Mouse (Mus musculus): Measurements from ENCODE around the gene Rftn1. TPM values are rescaled to one million over a fixed set of nuclear protein-coding genes. Genes with fewer than 3 reads are reported as not detected.

The Rftn1 gene
- polyA plus RNA-seq, 1 experiment, result 16.8 TPM

GRCm38 (mm10) chr17:50096305-50096704, 94.2 kb downstream of the Rftn1 start:
- H3K4me3 ChIP-seq (replicated peaks; ENCODE audit: insufficient read depth, low read depth, low read length), result no peak overlapping the region
- no peaks in the 10 kb centered on the region for H3K4me1 ChIP-seq (ENCODE audit: control insufficient read depth, insufficient read depth, low read length)
- TF ChIP-seq POLR2A (IDR thresholded peaks at IDR 0.05; ENCODE audit: borderline replicate concordance, insufficient read depth, low read length) (no peak), CTCF (IDR thresholded peaks at IDR 0.05; ENCODE audit: borderline replicate concordance, insufficient read depth, low read depth, low read length) (no peak)
- H3K27me3 ChIP-seq (ENCODE audit: control insufficient read depth, insufficient read depth, low read length), result no peaks in the 10 kb centered on the region
- DNase-seq, result no peak
- no peak overlapping the region for H3K27ac ChIP-seq (ENCODE audit: insufficient read depth, low read length)
- 98% methylated on average over 4 of the region's 4 CpGs for WGBS

- Histone ChIP-seq H3K4me3 (replicated peaks; ENCODE audit: insufficient read depth, low read depth, low read length) (no peak overlapping the region), H3K27ac (ENCODE audit: insufficient read depth, low read length) (no peak overlapping the region), H3K27me3 (ENCODE audit: control insufficient read depth, insufficient read depth, low read length) (no peaks in the 10 kb centered on the region), H3K4me1 (ENCODE audit: control insufficient read depth, insufficient read depth, low read length) (no peaks in the 10 kb centered on the region)
- TF ChIP-seq CTCF (IDR thresholded peaks at IDR 0.05; ENCODE audit: borderline replicate concordance, insufficient read depth, low read depth, low read length) (no peak), POLR2A (IDR thresholded peaks at IDR 0.05; ENCODE audit: borderline replicate concordance, insufficient read depth, low read length) (no peak)
- no peak for DNase-seq
Measured at GRCm38 (mm10) chr17:50094596-50094995, 95.9 kb downstream of the Rftn1 start.

- Histone ChIP-seq H3K27ac (ENCODE audit: insufficient read depth, low read length) (no peak overlapping the region), H3K27me3 (ENCODE audit: control insufficient read depth, insufficient read depth, low read length) (no peaks in the 10 kb centered on the region), H3K4me3 (replicated peaks; ENCODE audit: insufficient read depth, low read depth, low read length) (no peak overlapping the region), H3K4me1 (ENCODE audit: control insufficient read depth, insufficient read depth, low read length) (no peaks in the 10 kb centered on the region)
- no peak for TF ChIP-seq CTCF (IDR thresholded peaks at IDR 0.05; ENCODE audit: borderline replicate concordance, insufficient read depth, low read depth, low read length)
- no peak for TF ChIP-seq POLR2A (IDR thresholded peaks at IDR 0.05; ENCODE audit: borderline replicate concordance, insufficient read depth, low read length)
- DNase-seq, result no peak
- 89% methylated on average over 5 of the region's 5 CpGs for WGBS
Measured at GRCm38 (mm10) chr17:50094077-50094476, 96.4 kb downstream of the Rftn1 start.

- 57% methylated on average over 3 of the region's 3 CpGs for WGBS
- TF ChIP-seq CTCF (IDR thresholded peaks at IDR 0.05; ENCODE audit: borderline replicate concordance, insufficient read depth, low read depth, low read length) (no peak), POLR2A (IDR thresholded peaks at IDR 0.05; ENCODE audit: borderline replicate concordance, insufficient read depth, low read length) (no peak)
- no peak overlapping the region for H3K27ac ChIP-seq (ENCODE audit: insufficient read depth, low read length)
- no peaks in the 10 kb centered on the region for H3K27me3 ChIP-seq (ENCODE audit: control insufficient read depth, insufficient read depth, low read length)
- H3K4me3 ChIP-seq (replicated peaks; ENCODE audit: insufficient read depth, low read depth, low read length), result no peak overlapping the region
- no peaks in the 10 kb centered on the region for H3K4me1 ChIP-seq (ENCODE audit: control insufficient read depth, insufficient read depth, low read length)
- no peak for DNase-seq
Measured at GRCm38 (mm10) chr17:50093356-50093755, 97.1 kb downstream of the Rftn1 start.

GRCm38 (mm10) chr17:50092848-50093247, 97.6 kb downstream of the Rftn1 start:
- H3K27me3 ChIP-seq (ENCODE audit: control insufficient read depth, insufficient read depth, low read length), result no peaks in the 10 kb centered on the region
- H3K4me1 ChIP-seq (ENCODE audit: control insufficient read depth, insufficient read depth, low read length), result no peaks in the 10 kb centered on the region
- TF ChIP-seq POLR2A (IDR thresholded peaks at IDR 0.05; ENCODE audit: borderline replicate concordance, insufficient read depth, low read length) (no peak), CTCF (IDR thresholded peaks at IDR 0.05; ENCODE audit: borderline replicate concordance, insufficient read depth, low read depth, low read length) (no peak)
- WGBS, result 86% methylated on average over 8 of the region's 8 CpGs
- H3K4me3 ChIP-seq (replicated peaks; ENCODE audit: insufficient read depth, low read depth, low read length), result no peak overlapping the region
- DNase-seq, result no peak
- H3K27ac ChIP-seq (ENCODE audit: insufficient read depth, low read length), result no peak overlapping the region

- Histone ChIP-seq H3K4me1 (ENCODE audit: control insufficient read depth, insufficient read depth, low read length) (peaks cover 1% of the 10 kb centered on the region; the same call in 1 of the 2 replicates), H3K27ac (ENCODE audit: insufficient read depth, low read length) (no peak overlapping the region), H3K4me3 (replicated peaks; ENCODE audit: insufficient read depth, low read depth, low read length) (no peak overlapping the region), H3K27me3 (ENCODE audit: control insufficient read depth, insufficient read depth, low read length) (no peaks in the 10 kb centered on the region)
- WGBS, result 81% methylated on average over 6 of the region's 6 CpGs
- no peak for DNase-seq
- no peak for TF ChIP-seq CTCF (IDR thresholded peaks at IDR 0.05; ENCODE audit: borderline replicate concordance, insufficient read depth, low read depth, low read length)
- no peak for TF ChIP-seq POLR2A (IDR thresholded peaks at IDR 0.05; ENCODE audit: borderline replicate concordance, insufficient read depth, low read length)
Measured at GRCm38 (mm10) chr17:50091829-50092228, 98.6 kb downstream of the Rftn1 start.

- H3K4me3 ChIP-seq (replicated peaks; ENCODE audit: insufficient read depth, low read depth, low read length), result no peak overlapping the region
- 91% methylated on average over 8 of the region's 8 CpGs for WGBS
Measured at GRCm38 (mm10) chr17:50089725-50090124, 100.7 kb downstream of the Rftn1 start.

GRCm38 (mm10) chr17:50088054-50088453, 102.4 kb downstream of the Rftn1 start:
- TF ChIP-seq CTCF (IDR thresholded peaks at IDR 0.05; ENCODE audit: borderline replicate concordance, insufficient read depth, low read depth, low read length) (no peak), POLR2A (IDR thresholded peaks at IDR 0.05; ENCODE audit: borderline replicate concordance, insufficient read depth, low read length) (no peak)
- DNase-seq, result no peak

More at GRCm38 (mm10) chr17:50089725-50090124, 100.7 kb downstream of the Rftn1 start:
- peaks cover 3% of the 10 kb centered on the region; the same call in 1 of the 2 replicates for H3K4me1 ChIP-seq (ENCODE audit: control insufficient read depth, insufficient read depth, low read length)
- DNase-seq, result no peak
- no peak for TF ChIP-seq POLR2A (IDR thresholded peaks at IDR 0.05; ENCODE audit: borderline replicate concordance, insufficient read depth, low read length)
- no peak for TF ChIP-seq CTCF (IDR thresholded peaks at IDR 0.05; ENCODE audit: borderline replicate concordance, insufficient read depth, low read depth, low read length)
- no peak overlapping the region for H3K27ac ChIP-seq (ENCODE audit: insufficient read depth, low read length)
- H3K27me3 ChIP-seq (ENCODE audit: control insufficient read depth, insufficient read depth, low read length), result no peaks in the 10 kb centered on the region

More at GRCm38 (mm10) chr17:50088054-50088453, 102.4 kb downstream of the Rftn1 start:
- Histone ChIP-seq H3K27ac (ENCODE audit: insufficient read depth, low read length) (no peak overlapping the region), H3K4me3 (replicated peaks; ENCODE audit: insufficient read depth, low read depth, low read length) (no peak overlapping the region), H3K4me1 (ENCODE audit: control insufficient read depth, insufficient read depth, low read length) (peaks cover 3% of the 10 kb centered on the region; the same call in 1 of the 2 replicates), H3K27me3 (ENCODE audit: control insufficient read depth, insufficient read depth, low read length) (no peaks in the 10 kb centered on the region)
- 77% methylated on average over 3 of the region's 3 CpGs for WGBS
